Mouse (Mus musculus) neural tube, embryonic 11.5 days (tissue): Measurements from ENCODE around the gene Eef1akmt3. TPM values are rescaled to one million over a fixed set of nuclear protein-coding genes. Genes with fewer than 3 reads are reported as not detected.

Experiments used
- ATAC-seq: fragments of 200-750 bp; cut with Nextera tagmentation; 2 replicates; pipeline ENCODE4 v1.8.0; 2017; ENCODE audit warnings: moderate number of reproducible peaks, mild to moderate bottlenecking, moderate TSS enrichment, moderate library complexity; ENCODE audit not compliant: insufficient read depth, low FRiP score, low TSS enrichment
- DNase-seq: peaks from one replicate; pipeline ENCODE4 v3.0.0-alpha.2; 2015; ENCODE audit warnings: low spot score
- H3K27ac ChIP-seq: fragments of 300-500 bp; sonication (generic); 2 replicates; pipeline ENCODE4 v1.5.1; 2014; ENCODE audit warnings: low read depth, mild to moderate bottlenecking, low read length
- H3K27me3 ChIP-seq: fragments of 300-500 bp; sonication (generic); 2 replicates; pipeline ENCODE4 v1.6.1; 2014; ENCODE audit warnings: mild to moderate bottlenecking, low read length, mixed read lengths; ENCODE audit not compliant: control insufficient read depth, insufficient read depth
- H3K36me3 ChIP-seq: fragments of 300-500 bp; sonication (generic); 2 replicates; pipeline ENCODE4 v1.6.1; 2014; ENCODE audit warnings: mild to moderate bottlenecking, low read length, moderate library complexity, mixed read lengths; ENCODE audit not compliant: control insufficient read depth, insufficient read depth
- H3K4me1 ChIP-seq: fragments of 300-500 bp; sonication (generic); 2 replicates; pipeline ENCODE4 v1.6.1; 2014; ENCODE audit warnings: low read length, mixed read lengths; ENCODE audit not compliant: control insufficient read depth, insufficient read depth
- H3K4me2 ChIP-seq: fragments of 300-500 bp; sonication (generic); 2 replicates; pipeline ENCODE4 v1.6.1; 2014; ENCODE audit warnings: low read depth, mild to moderate bottlenecking, moderate library complexity
- H3K4me3 ChIP-seq: fragments of 300-500 bp; sonication (generic); 2 replicates; pipeline ENCODE4 v1.5.1; 2014; ENCODE audit warnings: low read depth, low read length
- H3K9ac ChIP-seq: fragments of 300-500 bp; sonication (generic); 2 replicates; pipeline ENCODE4 v1.6.1; 2014; ENCODE audit warnings: mild to moderate bottlenecking, low read length
- H3K9me3 ChIP-seq: fragments of 300-500 bp; sonication (generic); 2 replicates; pipeline ENCODE4 v1.6.1; 2016; ENCODE audit warnings: low read length; ENCODE audit not compliant: control insufficient read depth
- WGBS: fragments of 180-500 bp; shearing (Covaris S2); extraction: QIAGEN DNeasy Blood & Tissue Kit; methylation state at CpG from one replicate; pipeline ENCODE4 v1.1.7; 2014; 5-methylcytosine and 5-hydroxymethylcytosine counted together
- polyA plus RNA-seq: library from polyadenylated mRNA; unstranded; fragments of >200 nt; fragmentation: Nextera tagmentation; extraction: Ambion mirVana; gene quantifications from 2 replicates; pipeline ENCODE4 v1.2.1, GENCODE M21; 2014

The Eef1akmt3 gene
- polyA plus RNA-seq, 1 experiment from 2014 or later = 0.32 TPM

DNA sequence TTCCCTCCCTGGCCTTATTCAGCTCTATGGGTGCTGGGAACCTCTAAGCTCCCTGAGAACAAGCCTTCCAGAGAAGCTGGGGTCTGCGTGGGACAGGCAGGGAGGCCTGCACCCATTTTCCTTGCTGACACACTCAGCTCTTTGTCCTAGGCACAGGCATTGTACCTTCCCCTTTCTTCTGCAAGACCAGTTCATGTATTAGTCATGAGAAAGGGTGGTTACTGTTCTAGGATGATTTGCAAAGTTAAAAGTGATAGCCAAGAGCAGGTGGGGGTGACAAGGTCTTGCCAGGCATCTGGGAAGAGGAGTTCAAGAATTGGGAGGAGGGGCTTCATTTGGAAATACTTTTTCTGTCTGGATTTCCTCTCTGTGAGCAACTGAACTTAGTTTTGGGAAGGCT lies 39.3 kb downstream of the Eef1akmt3 start:
- H3K9me3 ChIP-seq = no peaks in the 10 kb centered on the region
- 92% methylated on average over 1 of the region's 1 CpGs for WGBS
- no peak overlapping the region for H3K4me3 ChIP-seq
- H3K27ac ChIP-seq = no peak overlapping the region
- no peaks in the 10 kb centered on the region for H3K27me3 ChIP-seq
- H3K4me1 ChIP-seq = no peaks in the 10 kb centered on the region
- H3K36me3 ChIP-seq = peaks cover 13% of the 10 kb centered on the region; the same call in 1 of the 2 replicates
- DNase-seq = no peak
- no peak for ATAC-seq
- no peak overlapping the region for H3K4me2 ChIP-seq
- no peak overlapping the region for H3K9ac ChIP-seq

DNA sequence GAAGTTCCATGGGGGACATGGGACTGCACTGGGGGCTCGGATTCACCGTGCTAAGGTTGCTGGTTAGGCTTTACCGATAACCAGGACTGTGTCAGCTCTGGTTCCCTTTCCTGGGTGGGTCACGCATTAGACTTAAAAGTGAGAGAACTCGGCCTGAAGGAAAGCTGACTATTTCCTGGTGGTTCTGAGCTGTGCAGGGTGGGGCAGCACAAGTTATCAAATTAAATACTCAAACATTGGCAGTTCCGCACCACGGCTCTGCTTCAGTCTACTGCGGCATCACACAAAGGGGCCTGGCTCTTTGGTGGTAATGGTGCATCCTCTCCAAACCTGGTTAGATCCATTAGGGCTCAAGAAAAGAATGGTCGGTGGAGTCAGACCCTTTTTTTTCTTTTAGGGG lies 40.0 kb downstream of the Eef1akmt3 start:
- Histone ChIP-seq H3K27ac (no peak overlapping the region), H3K27me3 (no peaks in the 10 kb centered on the region), H3K9me3 (no peaks in the 10 kb centered on the region), H3K9ac (no peak overlapping the region), H3K4me3 (no peak overlapping the region), H3K4me1 (no peaks in the 10 kb centered on the region), H3K36me3 (peaks cover 13% of the 10 kb centered on the region; the same call in 1 of the 2 replicates), H3K4me2 (no peak overlapping the region)
- WGBS = 90% methylated on average over 9 of the region's 9 CpGs
- ATAC-seq (no peak), DNase-seq (no peak)

DNA sequence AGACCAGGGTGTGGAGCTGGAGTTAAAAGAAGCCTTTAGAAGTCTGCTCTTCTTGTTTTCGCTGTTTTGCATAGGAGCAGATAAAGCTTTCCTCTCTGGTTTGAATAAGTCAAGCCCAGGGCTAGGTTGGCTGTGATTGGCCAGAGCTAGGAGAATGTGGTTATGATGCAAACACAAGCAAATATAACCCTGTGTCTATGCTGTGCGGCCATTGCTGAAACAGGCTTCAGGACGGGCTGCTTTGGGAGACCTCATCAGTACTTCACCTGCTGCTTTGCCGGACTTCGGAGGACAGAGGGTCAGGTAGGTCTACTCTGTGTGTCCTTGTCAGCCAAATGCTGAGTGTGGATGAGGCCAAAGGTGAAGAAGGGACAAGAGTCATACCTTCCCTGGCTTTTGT lies 40.8 kb downstream of the Eef1akmt3 start, which contains the start of gene Avil:
Gene Avil, plus strand, starts transcription at position 181 of the 400 bp plus-strand sequence.
- ATAC-seq (no peak), DNase-seq (no peak)
- WGBS = 92% methylated on average over 5 of the region's 5 CpGs
- no peaks in the 10 kb centered on the region for H3K4me1 ChIP-seq
- H3K9me3 ChIP-seq = no peaks in the 10 kb centered on the region
- H3K27me3 ChIP-seq = no peaks in the 10 kb centered on the region
- no peak within 1 kb of the TSS for H3K4me3 ChIP-seq
- no peak within 1 kb of the TSS for H3K27ac ChIP-seq
- peaks cover 13% of the 10 kb centered on the region; the same call in 1 of the 2 replicates for H3K36me3 ChIP-seq
- H3K4me2 ChIP-seq = no peak within 1 kb of the TSS
- no peak within 1 kb of the TSS for H3K9ac ChIP-seq

DNA sequence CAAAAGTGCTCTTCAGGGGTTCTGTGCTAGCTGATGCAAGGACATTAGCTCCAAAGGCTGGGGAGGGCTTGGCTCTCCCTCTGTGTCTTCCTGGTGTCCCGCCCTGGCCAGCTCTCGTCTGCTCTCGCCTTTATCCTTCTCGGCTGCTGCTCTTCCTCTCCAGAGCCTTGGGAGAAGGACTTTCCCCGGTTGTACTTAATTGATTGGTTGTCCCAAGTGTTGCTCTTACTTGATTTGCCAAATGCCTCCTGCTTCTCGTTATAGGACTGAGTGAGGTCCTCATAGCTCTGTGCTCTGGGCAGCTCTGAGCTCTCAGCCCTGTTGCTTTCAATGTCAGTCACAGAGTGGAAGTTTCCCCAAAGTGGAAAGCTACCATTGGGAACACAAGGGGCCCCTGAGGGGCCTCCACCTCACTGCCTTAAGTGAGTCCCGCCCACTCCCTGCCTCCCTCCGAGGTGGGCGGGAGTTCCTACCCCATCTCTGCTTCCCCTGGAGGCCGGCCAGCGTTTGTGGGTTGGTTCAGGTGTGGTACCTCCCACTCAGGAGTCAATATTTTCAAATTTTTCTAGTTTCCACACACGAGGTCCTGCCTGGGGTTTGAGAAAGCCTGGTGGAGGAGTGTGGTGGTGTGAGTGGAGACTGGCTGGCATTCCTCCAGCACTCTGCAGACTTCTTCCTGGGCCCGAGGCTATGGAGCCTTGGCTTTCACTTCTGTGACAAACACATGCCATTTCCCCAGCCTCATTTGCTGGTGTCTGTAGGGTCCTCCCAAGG lies 43.8 kb downstream of the Eef1akmt3 start:
- Histone ChIP-seq H3K4me1 (no peaks in the 10 kb centered on the region), H3K9ac (no peak overlapping the region), H3K36me3 (peaks cover 25% of the 10 kb centered on the region), H3K9me3 (no peaks in the 10 kb centered on the region), H3K27me3 (no peaks in the 10 kb centered on the region), H3K27ac (no peak overlapping the region), H3K4me3 (no peak overlapping the region), H3K4me2 (no peak overlapping the region)
- 76% methylated on average over 13 of the region's 13 CpGs for WGBS
- DNase-seq = no peak
- no peak for ATAC-seq

DNA sequence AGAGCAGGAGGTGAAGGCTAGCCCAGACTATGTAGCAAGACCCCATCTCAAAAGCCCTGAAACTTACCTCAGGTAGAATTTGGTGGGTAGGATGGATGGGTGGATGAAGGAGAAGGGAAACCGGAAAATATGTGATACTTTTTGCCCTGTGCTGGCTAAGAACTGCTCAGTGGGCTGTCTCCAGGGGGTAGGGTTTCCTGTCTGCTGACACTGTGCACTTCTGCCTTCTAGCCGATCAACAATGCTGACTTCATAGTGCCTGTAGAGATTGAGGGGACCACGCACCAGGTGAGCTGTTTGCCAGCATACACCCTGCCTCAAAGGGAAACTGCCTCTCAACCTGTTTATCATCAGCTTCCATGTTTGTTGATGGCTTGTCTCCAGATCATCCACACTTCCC lies 47.7 kb downstream of the Eef1akmt3 start:
- Histone ChIP-seq H3K4me1 (0 out of 2 replicates have a peak, but pooled peaks cover 2% of the 10 kb centered on the region), H3K9ac (no peak overlapping the region), H3K4me2 (no peak overlapping the region), H3K9me3 (no peaks in the 10 kb centered on the region), H3K4me3 (no peak overlapping the region), H3K27ac (no peak overlapping the region), H3K36me3 (peaks cover 26% of the 10 kb centered on the region), H3K27me3 (no peaks in the 10 kb centered on the region)
- DNase-seq (no peak), ATAC-seq (no peak)
- WGBS = 85% methylated on average over 3 of the region's 3 CpGs

DNA sequence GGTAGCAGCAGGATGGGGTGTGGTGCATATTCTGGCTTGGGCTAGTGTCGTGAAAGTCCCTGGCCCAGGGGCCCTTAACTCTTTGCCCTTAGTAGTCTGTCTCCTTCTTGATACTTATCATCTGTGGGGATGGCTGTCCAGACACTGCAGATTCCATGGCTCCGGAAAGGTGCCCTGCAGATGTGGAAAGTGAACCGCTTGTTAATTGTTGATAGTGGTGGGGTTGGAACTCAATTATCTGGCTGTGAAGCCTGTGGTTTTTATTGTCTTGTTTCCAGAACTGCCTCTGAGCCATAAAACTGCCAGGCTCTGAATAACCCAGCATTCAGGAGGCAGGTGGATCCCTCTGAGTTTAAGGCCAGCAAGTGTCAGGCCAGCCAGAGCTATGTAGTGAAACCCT lies 49.6 kb downstream of the Eef1akmt3 start:
- H3K27ac ChIP-seq = no peak overlapping the region
- H3K27me3 ChIP-seq = no peaks in the 10 kb centered on the region
- H3K4me1 ChIP-seq = peaks cover 6% of the 10 kb centered on the region; the same call in 1 of the 2 replicates
- peaks cover 15% of the 10 kb centered on the region for H3K36me3 ChIP-seq
- no peak overlapping the region for H3K4me3 ChIP-seq
- no peak overlapping the region for H3K9ac ChIP-seq
- H3K4me2 ChIP-seq = no peak overlapping the region
- ATAC-seq (no peak), DNase-seq (no peak)
- H3K9me3 ChIP-seq = no peaks in the 10 kb centered on the region
- WGBS = 26% methylated on average over 3 of the region's 3 CpGs

DNA sequence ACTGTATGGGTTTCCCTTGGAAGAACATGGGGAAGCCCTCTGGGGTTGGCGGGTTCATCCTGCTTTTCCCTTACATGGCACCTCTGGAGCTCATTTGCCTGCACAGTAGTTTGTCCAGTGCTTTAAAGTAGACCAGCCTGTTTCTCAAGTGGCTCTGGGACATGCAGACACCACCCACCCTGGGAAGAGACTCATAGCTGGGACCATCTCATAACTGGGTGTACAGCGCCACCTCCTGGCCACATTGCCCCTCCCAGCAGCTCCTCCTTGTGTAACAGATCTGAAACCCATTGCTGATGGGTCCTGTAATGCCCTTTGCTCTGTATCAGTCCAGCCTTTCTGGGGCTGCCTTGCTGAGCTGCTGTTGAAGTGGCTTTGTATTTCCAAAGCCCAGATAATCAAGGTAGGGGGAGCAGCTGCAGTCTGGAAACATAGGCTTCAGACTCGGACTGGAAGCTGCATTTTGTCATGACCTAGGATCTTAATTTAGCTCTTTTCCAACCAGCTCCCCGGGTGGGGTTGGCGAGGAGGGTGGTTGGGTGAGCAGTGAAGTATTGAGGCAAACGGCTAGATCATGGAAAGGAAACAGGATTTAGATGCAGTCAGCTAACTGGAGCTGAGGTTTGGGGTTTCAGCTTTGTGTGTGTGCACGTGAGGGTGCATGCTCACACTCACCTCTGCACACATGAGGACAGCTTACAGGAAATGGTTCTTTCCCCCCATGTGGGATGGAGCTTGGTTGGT lies 50.8 kb downstream of the Eef1akmt3 start:
- peak; percentile 71 for ATAC-seq
- Histone ChIP-seq H3K9ac (no peak overlapping the region), H3K9me3 (no peaks in the 10 kb centered on the region), H3K36me3 (peaks cover 15% of the 10 kb centered on the region), H3K27ac (no peak overlapping the region), H3K4me3 (no peak overlapping the region), H3K27me3 (no peaks in the 10 kb centered on the region), H3K4me1 (peaks cover 6% of the 10 kb centered on the region; the same call in 1 of the 2 replicates), H3K4me2 (no peak overlapping the region)
- WGBS = 68% methylated on average over 7 of the region's 7 CpGs
- peak; percentile 89 for DNase-seq

DNA sequence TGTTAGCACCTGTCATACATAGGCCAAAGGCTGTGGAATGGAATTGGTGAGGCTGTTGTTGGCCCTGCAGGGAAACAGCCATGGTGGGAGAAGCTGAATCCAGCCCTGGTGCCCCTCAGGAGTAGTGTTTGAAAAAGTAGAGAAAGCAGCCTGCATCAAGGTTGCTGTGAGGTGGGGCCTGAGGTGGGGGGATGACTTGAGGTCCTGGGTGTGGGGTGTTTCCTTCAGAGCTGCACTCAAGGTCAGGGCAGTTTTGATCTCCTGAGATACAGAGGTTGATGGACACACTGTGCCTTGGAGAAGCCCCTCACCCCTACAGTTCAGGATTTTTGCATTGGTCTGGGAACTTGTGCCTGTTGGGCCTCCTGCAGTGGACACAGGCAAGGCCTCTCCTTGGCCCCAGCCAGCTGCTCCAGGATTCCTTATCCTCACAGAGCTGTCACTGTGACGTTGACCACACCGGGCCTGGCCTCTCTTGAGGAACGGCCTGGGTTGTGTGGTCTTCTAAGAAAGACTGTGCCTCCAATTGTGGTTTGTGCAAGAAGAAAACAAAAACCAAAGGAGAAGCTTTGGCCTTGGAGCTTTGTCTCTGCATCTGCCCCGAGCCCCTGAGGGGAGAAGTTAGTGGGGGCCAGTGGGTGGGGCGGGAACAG lies 52.7 kb downstream of the Eef1akmt3 start:
- whole genome bisulfite sequencing = 78% methylated on average over 5 of the region's 5 CpGs
- Histone ChIP-seq H3K36me3 (peaks cover 7% of the 10 kb centered on the region), H3K27me3 (no peaks in the 10 kb centered on the region), H3K4me2 (no peak overlapping the region), H3K9me3 (no peaks in the 10 kb centered on the region), H3K4me1 (peaks cover 16% of the 10 kb centered on the region), H3K9ac (no peak overlapping the region), H3K27ac (no peak overlapping the region), H3K4me3 (no peak overlapping the region)
- ATAC-seq (no peak), DNase-seq (no peak)
